Mouse (Mus musculus): ENCODE measurements at regions not wholly inside any gene's neighbourhood (a gene's known extent, or its start where the extent isn't known, plus 50 kb on each side); places are given as distances from the start of the nearest gene placed in this dataset.

DNA sequence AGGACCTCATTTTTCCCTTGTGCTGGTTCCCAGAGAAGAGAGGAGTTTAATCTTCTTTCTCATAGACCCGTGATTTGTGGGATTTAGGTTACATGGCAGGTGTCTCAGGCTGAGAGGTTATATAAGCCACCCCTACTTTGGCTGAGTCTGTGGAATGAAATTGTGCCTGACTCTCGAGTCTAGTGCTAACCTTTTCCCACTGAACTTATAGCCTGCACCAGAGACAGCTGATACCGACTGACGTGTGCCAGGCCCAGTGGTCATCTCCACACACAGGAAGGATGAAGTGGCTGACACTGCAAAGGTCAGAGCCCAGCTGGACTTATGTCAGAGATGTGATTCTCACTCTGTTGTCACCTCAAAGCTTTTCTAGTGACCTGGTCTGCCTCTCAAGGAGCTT is 251.2 kb downstream of the Icos start:
- TF ChIP-seq CTCF (IDR thresholded peaks at IDR 0.05; ENCODE audit: low read depth), result no peak
- TF ChIP-seq EP300 (IDR thresholded peaks at IDR 0.05; ENCODE audit: low read depth), result no peak
